Mouse (Mus musculus) heart, adult 2 months (tissue): ENCODE measurements around the gene Bmp2k.

ENCODE experiments used
- CTCF ChIP-seq: fragments of 200-600 bp; IDR thresholded peaks from 2 replicates; pipeline ENCODE4 v1.8.1; 2022; ENCODE audit warnings: antibody characterized with exemption, mild to moderate bottlenecking, moderate library complexity
- EP300 ChIP-seq: fragments of 200-500 bp; IDR thresholded peaks from 2 replicates; pipeline ENCODE4 v1.6.1; 2011; ENCODE audit warnings: low read depth, low read length, control low read depth; ENCODE audit not compliant: insufficient read depth
- POLR2A ChIP-seq: fragments of 200-500 bp; IDR thresholded peaks from 2 replicates; pipeline ENCODE4 v1.6.1; 2011; ENCODE audit warnings: mild to moderate bottlenecking, low read depth, low read length, control low read depth; ENCODE audit not compliant: insufficient read depth

GRCm38 (mm10) chr5:97028004-97028403, 30.5 kb downstream of the Bmp2k start:
- no peak for TF ChIP-seq CTCF
- TF ChIP-seq EP300, result no peak
- TF ChIP-seq POLR2A, result no peak
